Mouse (Mus musculus) heart, embryonic 16.5 days (tissue): ENCODE measurements around the gene Dennd1c. TPM values are rescaled to one million over a fixed set of nuclear protein-coding genes. Genes with fewer than 3 reads are reported as not detected.

Experiments
- ATAC-seq: fragments of 200-750 bp; cut with Nextera tagmentation; replicated peaks from 2 replicates; pipeline ENCODE4 v1.8.0; 2017; ENCODE audit warnings: moderate number of reproducible peaks; ENCODE audit not compliant: insufficient read depth, low FRiP score; ENCODE audit errors: extremely low read depth
- H3K27ac ChIP-seq: fragments of 300-500 bp; sonication (generic); 2 replicates; pipeline ENCODE4 v1.5.1; 2014; ENCODE audit warnings: mild to moderate bottlenecking, low read length, control low read depth, moderate library complexity
- H3K27me3 ChIP-seq: fragments of 300-500 bp; sonication (generic); 2 replicates; pipeline ENCODE4 v1.6.1; 2014; ENCODE audit warnings: low read length, mixed read lengths; ENCODE audit not compliant: control insufficient read depth, insufficient read depth
- H3K36me3 ChIP-seq: fragments of 300-500 bp; sonication (generic); 2 replicates; pipeline ENCODE4 v1.6.1; 2014; ENCODE audit not compliant: control insufficient read depth, insufficient read depth
- H3K4me1 ChIP-seq: fragments of 300-500 bp; sonication (generic); 2 replicates; pipeline ENCODE4 v1.6.1; 2014; ENCODE audit warnings: low read length, mixed read lengths; ENCODE audit not compliant: control insufficient read depth, insufficient read depth
- H3K4me2 ChIP-seq: fragments of 300-500 bp; sonication (generic); 2 replicates; pipeline ENCODE4 v1.6.1; 2014; ENCODE audit warnings: low read depth, mild to moderate bottlenecking, control low read depth, low read length
- H3K4me3 ChIP-seq: fragments of 300-500 bp; sonication (generic); 2 replicates; pipeline ENCODE4 v1.5.1; 2014; ENCODE audit warnings: mild to moderate bottlenecking, control low read depth, low read length
- H3K9ac ChIP-seq: fragments of 300-500 bp; sonication (generic); 2 replicates; pipeline ENCODE4 v1.6.1; 2014; ENCODE audit warnings: low read length, control low read depth
- H3K9me3 ChIP-seq: fragments of 300-500 bp; sonication (generic); replicated peaks from 2 replicates; pipeline ENCODE4 v1.6.1; 2016; ENCODE audit warnings: low read length; ENCODE audit not compliant: control insufficient read depth
- WGBS: fragments of 180-500 bp; shearing (Covaris S2); extraction: QIAGEN DNeasy Blood & Tissue Kit; methylation state at CpG from one replicate; pipeline ENCODE4 v1.1.7; 2014; 5-methylcytosine and 5-hydroxymethylcytosine counted together
- polyA plus RNA-seq: library from polyadenylated mRNA; unstranded; fragments of >200 nt; fragmentation: Nextera tagmentation; extraction: Ambion mirVana; gene quantifications from 2 replicates; pipeline ENCODE4 v1.2.1, GENCODE M21; 2015

The Dennd1c gene
- polyA plus RNA-seq = 2.2 and 4.1 TPM in 2 replicates

DNA sequence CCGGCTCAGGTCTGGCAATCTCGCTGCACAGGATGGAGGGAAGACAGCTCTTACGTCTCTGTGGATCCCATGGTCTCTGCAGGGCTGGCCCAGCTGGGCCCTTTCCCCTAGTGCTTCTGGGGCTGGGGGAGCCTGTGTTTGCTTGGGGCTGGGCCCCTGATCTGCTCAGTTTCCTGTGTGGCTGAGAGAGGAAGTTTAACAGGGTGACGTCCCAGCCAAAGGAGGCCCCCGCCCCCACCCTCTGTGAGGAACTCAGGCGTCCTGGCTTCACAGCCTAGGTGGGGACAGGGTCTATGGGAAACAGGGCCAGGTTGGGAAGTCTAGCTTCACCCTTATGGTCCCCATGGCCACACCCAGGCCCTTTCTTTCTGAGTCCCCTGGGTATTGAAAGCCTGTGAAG is at the start of gene Dennd1c:
Dennd1c (minus strand) TSS at position 179 of the 400 bp plus-strand sequence.
- no peaks in the 10 kb centered on the region for H3K9me3 ChIP-seq
- H3K9ac ChIP-seq = peak within 1 kb of the TSS; percentile 25; the same call in 1 of the 2 replicates
- no peaks in the 10 kb centered on the region for H3K36me3 ChIP-seq
- WGBS = 35% methylated on average over 6 of the region's 6 CpGs
- no peaks in the 10 kb centered on the region; the same call in 1 of the 2 replicates for H3K27me3 ChIP-seq
- H3K4me2 ChIP-seq = peak within 1 kb of the TSS; percentile 10
- peak; percentile 61 for ATAC-seq
- H3K4me3 ChIP-seq = no peak within 1 kb of the TSS; the same call in 1 of the 2 replicates
- no peaks in the 10 kb centered on the region for H3K4me1 ChIP-seq
- H3K27ac ChIP-seq = peak within 1 kb of the TSS; percentile 46

DNA sequence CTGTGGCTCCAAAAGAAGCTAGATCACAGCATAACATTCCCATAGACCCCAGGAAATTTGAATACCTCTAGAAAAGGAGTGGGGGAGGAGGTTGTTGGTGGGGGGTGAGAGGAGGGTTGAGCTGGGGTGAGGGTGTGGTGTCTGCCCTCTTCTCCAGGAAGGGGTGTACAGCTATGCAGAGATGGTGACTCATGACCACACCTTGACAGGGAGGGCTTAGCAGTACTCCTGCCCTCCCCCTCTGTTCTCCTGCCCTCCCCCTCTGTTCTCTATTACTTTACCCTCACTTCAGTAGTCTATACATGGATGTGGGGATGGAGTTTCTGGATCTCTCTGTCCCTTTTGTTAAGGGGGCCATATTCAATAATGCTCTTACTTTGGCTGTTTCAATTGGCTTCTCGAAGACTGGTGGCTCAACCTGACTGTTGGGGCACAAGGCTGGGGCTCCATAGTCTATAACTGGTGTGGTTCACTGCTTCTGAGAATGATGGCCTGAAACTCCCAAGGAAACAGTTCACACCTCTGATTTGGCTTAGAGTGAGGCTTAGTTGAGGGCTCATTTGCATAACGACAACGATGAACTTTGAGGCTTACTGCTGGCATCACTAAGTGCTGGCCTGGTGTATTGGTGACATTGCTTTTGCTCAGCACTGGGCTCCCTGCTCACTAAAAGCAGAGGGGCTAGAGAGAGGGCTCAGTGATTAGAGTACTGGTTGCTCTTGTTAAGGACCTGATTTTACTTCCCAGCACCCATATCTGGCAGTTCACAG is 47.7 kb upstream of the Dennd1c start:
- 47% methylated on average over 3 of the region's 3 CpGs for WGBS
- H3K4me1 ChIP-seq = no peaks in the 10 kb centered on the region

DNA sequence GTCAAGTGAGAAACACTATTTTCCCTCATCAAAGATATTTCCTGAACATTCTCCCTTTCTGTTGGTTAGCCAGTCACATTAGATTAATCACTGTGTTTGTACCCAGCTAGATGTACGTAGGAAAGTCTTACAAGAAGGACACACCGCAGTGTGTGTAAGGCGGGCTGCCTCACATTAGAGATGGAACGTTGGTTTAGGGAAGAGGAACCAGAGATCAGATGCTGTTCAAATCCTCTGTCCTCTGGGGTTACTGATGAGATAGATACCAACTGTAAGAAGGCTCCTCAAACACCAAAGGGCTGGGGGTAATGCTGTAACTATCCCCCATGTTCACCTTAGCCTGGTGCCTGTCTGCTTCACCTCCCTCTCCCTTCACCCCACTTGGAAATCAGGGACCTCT is 46.5 kb upstream of the Dennd1c start:
- Histone ChIP-seq H3K4me2 (no peak overlapping the region), H3K4me3 (no peak overlapping the region), H3K9ac (no peak overlapping the region), H3K9me3 (no peaks in the 10 kb centered on the region), H3K27ac (no peak overlapping the region), H3K4me1 (no peaks in the 10 kb centered on the region), H3K36me3 (no peaks in the 10 kb centered on the region), H3K27me3 (no peaks in the 10 kb centered on the region)
- no peak for ATAC-seq
- WGBS = 78% methylated on average over 4 of the region's 4 CpGs

More for the DNA sequence above, 47.7 kb upstream of the Dennd1c start:
- Histone ChIP-seq H3K27me3 (no peaks in the 10 kb centered on the region), H3K9ac (no peak overlapping the region), H3K9me3 (no peaks in the 10 kb centered on the region), H3K27ac (no peak overlapping the region), H3K4me3 (no peak overlapping the region), H3K36me3 (no peaks in the 10 kb centered on the region), H3K4me2 (no peak overlapping the region)
- ATAC-seq = no peak

DNA sequence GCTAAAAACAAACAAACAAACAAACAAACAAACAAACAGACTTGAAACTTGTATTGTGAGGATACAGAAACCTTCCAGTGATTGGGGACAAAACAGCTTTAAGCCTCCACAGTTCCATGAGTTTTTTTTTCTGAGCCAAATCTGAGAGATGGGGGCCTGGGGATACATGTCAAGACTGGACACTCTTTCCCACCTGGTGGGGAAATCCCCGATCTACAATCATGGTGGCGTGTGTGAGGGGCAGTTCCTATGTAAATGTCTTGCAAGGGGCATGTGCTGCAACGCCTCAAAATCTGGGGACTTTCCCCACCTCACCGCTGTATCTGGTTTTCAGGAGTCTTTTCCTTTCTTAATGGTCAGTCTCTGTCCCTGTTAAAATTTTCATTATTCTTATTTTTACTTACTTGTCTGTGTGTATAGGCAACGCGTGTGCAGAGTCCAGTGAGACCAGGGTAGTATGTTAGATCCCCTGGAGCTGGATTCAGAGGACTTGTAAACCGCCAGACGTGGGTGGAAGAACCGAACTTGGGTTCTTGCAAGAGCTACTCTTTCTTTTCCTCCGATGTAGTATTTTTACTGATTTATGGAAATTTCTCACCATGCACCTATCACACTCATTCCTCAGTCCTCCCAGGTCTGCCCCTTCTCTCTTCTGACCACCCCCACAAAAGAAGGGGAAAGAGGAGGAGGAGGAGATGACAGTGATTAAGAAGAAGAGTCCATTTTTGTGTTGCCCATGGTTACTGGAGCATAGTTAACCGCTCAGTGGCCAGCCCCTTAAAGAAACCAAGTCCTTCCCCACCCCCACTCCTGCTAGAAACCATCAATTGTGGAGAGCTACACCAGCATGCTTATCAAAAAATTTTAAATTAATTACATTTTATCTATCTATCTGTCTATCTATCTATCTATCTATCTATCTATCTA is 45.1 kb upstream of the Dennd1c start:
- Histone ChIP-seq H3K27ac (no peak overlapping the region), H3K9me3 (no peaks in the 10 kb centered on the region), H3K36me3 (no peaks in the 10 kb centered on the region), H3K9ac (no peak overlapping the region), H3K4me3 (no peak overlapping the region), H3K4me1 (0 out of 2 replicates have a peak, but pooled peaks cover 3% of the 10 kb centered on the region), H3K27me3 (no peaks in the 10 kb centered on the region), H3K4me2 (no peak overlapping the region)
- WGBS = 75% methylated on average over 11 of the region's 11 CpGs
- ATAC-seq = no peak

DNA sequence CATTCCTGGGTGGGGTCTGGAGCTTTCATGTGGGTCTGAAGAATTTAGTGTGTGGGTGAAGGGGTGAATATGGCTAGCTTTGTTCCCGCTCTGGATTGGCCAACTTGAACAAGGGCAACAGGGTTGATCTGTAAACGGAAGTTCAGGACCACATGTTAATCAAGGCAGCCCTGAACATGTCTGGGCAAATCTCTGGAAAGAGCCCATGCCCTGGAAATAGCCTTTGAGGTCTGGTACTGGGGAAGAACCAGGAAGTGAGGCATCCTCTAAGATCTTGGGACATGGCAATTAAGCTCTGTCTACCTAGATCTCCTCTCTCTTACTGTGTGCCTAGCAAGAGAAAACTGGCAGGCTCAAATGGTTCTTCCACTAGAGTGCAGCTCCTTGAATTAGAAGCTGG is 43.5 kb upstream of the Dennd1c start:
- Histone ChIP-seq H3K9ac (no peak overlapping the region), H3K27ac (no peak overlapping the region), H3K36me3 (no peaks in the 10 kb centered on the region), H3K4me2 (no peak overlapping the region), H3K27me3 (no peaks in the 10 kb centered on the region), H3K4me3 (no peak overlapping the region), H3K4me1 (0 out of 2 replicates have a peak, but pooled peaks cover 3% of the 10 kb centered on the region), H3K9me3 (no peaks in the 10 kb centered on the region)
- WGBS = 74% methylated on average over 2 of the region's 2 CpGs
- ATAC-seq = no peak

DNA sequence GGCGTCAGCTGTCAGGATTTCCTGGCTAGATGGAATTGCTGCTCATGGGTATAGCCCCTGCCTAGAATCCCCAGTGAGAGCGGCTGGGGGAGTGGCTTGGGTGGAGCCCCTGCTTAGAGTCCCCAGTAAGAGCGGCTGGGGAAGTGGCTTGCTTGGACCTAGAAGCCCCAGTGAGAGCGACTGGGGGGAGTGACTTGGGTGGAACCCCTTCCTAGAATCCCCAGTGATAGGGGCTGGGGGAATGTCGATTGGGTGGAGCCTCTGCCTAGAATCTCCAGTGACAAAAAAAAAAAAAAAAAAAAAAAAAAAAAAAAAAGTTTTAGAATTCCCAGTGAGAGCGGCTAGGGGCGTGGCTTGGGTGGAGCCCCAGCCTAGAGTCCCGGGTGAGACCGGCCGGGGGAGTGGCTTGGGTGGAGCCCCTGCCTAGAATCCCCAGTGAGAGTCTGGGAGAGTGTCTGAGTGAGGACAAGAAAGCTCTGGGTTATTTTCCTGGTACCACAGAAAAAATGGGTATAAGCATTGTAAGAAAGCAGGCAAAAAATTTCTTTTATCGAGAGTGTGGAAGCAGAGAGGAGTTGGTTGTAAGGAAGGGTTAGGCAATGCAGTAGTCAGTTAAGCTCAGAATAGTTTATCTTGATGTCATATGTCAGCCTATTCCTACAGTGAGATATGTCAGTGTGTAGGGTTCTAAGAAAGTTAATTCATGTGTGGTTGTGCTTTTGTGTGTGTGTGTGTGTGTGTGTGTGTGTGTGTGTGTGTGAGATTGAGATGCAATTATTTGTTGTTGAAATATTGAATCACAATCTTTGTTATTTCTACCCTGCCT is 40.4 kb upstream of the Dennd1c start:
- Histone ChIP-seq H3K4me3 (no peak overlapping the region), H3K4me1 (0 out of 2 replicates have a peak, but pooled peaks cover 3% of the 10 kb centered on the region)
- WGBS = 2% methylated on average over 11 of the region's 11 CpGs

DNA sequence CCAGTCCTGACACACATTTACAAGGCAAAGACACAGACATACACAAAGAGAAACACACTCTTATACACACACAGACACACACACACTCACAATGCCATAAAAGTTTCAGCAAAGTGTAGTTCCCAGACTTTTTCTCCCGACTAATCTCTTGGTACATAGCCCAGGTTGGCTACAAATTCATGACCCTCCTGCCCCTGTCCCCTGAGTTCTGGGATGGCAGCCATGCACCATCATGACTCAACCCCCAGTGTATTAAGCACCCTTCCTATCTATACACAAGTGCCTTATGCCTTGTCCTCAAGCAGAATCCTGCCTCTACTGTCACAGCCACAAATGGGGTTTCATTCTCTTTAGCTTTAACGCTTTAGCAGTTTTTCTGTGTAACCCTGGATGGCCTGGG is 38.5 kb upstream of the Dennd1c start:
- Histone ChIP-seq H3K4me1 (0 out of 2 replicates have a peak, but pooled peaks cover 3% of the 10 kb centered on the region), H3K9me3 (no peaks in the 10 kb centered on the region), H3K27ac (no peak overlapping the region), H3K36me3 (no peaks in the 10 kb centered on the region), H3K4me3 (no peak overlapping the region), H3K4me2 (no peak overlapping the region), H3K9ac (no peak overlapping the region), H3K27me3 (no peaks in the 10 kb centered on the region)
- no peak for ATAC-seq
- WGBS = 67% methylated on average over 2 of the region's 2 CpGs

More for the DNA sequence above, 40.4 kb upstream of the Dennd1c start:
- H3K36me3 ChIP-seq = no peaks in the 10 kb centered on the region
- H3K27me3 ChIP-seq = no peaks in the 10 kb centered on the region
- H3K4me2 ChIP-seq = peak overlapping the region; percentile 38
- peak; percentile 69 for ATAC-seq
- H3K27ac ChIP-seq = no peak overlapping the region
- no peaks in the 10 kb centered on the region for H3K9me3 ChIP-seq
- no peak overlapping the region for H3K9ac ChIP-seq

DNA sequence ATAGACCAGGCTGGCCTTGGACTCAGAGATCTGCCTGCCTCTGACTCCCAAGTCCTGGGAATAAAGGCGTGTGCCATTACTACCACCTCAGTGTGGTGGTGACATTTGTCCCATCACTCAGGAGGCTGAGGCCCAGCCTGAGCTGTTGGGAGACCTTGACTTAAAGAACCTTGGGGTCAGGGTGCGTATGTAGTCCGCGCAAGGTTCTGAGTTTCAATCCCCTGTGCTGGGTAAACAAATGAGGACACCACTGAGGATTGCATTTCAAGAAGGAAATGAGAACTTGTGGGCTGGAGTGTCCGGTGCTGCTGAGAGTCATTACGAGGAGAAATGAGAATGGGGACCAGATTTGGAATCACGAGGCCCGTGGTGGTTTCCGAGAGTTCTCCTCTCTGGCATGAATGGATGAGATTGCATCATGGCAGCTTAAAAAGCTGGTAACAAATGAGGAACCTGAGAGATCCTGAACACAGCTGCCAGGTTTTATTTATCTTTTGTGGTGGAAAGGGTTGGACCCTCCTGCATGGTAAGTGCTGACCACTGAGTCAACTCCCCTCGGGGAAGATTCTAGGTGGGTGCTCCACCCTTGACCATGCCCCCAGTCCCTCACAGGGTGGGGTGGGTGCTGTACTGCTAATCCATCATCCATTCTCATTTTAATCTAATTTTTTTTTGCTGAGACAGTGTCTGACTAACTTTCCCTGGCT is 34.6 kb upstream of the Dennd1c start:
- Histone ChIP-seq H3K4me1 (no peaks in the 10 kb centered on the region), H3K9ac (no peak overlapping the region), H3K4me2 (no peak overlapping the region), H3K27me3 (no peaks in the 10 kb centered on the region), H3K36me3 (no peaks in the 10 kb centered on the region), H3K4me3 (no peak overlapping the region), H3K27ac (no peak overlapping the region), H3K9me3 (no peaks in the 10 kb centered on the region)
- no peak for ATAC-seq
- 76% methylated on average over 10 of the region's 10 CpGs for WGBS
